Mouse (Mus musculus) lung, adult 18-20 months (tissue): ENCODE results near the gene Tle1.

Source experiments
- DNase-seq, 2 experiments: peaks; one replicate each; pipeline ENCODE4 v3.0.0; 2022; ENCODE audit warnings: mixed read lengths in 2 of 2

Tle1 gene

DNA sequence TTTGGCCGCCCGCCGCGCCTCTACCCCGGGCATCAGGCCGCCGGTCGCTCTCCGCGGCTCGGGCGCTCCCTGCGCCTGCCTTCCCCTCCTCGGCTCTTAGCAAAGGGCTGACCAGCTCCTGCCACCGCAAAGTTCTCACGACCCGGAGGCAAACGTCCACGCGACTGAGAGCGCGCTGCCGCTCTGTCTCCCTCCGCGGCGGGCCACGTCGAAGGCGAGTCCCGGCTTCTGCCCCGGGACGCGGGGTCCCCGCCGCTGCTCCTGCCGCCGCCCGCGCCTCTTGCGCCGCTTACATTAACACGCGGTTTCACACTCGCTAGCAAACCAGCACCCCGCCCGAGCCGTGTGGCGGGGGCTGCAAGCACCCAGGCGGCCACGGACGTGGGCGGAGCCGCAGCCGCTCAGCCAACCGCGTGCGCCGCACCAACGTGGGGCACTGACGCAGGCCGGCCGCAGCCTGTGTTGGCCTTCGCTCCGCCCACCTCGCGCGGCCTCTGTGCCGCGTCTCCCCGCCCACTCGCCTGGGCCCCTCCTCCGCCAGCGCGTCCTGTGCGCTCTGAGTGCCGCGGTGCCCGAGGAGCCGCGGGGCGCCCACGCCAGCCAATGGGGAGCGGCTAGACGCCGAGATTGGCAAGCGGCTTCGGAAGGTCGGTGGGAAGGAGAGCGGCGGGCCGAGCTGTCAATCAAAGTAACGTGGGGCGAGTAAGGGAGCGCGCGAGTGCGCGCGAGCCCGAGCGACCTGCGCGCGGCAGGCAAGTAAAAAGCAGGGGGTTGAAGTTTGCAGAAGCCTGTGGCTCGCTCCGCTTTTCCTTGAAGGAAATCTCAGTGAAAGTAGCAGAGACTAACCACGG, at the start of gene Tle1:
TSS of gene Tle1 (minus strand) at position 361 of the 851 bp plus-strand sequence.
- peak; percentile 100 for DNase-seq

DNA sequence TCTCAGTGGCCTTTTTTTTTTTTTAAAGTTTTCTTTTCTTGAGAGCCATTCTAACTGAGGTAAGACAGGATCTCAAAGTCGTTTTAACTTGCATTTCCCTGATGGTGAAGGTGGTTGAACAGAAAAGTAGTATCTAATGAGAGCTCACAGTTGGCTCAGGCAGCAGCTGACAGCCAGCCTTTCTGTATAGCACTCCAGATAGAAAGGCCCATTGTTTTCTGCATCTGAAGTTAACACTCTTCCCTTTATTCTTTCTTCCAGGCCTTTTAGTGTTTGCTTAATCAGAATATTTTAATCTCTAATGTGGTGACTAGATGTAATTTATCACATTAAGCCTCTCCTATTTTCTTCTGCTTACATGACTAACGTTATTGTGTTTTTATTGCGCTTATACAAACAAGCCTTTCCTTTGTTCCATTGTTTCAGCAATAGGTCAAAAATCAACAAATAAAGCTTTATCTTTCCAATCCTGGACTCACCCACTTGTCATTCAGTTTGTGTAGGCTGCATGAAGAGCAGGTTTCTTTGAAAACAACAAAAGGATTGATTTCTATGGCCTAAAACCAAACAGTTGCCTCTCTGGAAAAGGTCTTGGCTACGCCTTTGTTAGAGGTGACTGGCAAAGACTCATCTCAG, 33.0 kb upstream of the Tle1 start:
- DNase-seq, result no peak

DNA sequence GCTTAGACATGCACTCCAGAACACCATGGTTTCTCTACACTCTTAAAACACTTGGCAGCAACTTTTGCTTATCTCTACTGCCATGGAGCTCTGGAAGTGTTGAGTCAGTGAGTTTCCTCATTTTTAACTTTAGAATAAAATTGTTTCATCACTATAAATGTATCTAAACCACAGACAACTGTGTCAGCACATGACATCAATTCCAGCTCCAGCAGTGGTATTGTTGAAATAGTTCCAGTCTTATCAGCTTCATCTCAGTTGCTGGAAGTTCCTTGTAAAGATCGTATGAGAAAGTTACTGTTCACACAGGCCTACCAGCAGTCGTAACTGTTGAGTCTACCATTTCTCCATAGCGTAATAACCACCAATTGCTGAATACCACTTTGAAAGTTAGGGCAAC, 31.5 kb upstream of the Tle1 start:
- no peak for DNase-seq

DNA sequence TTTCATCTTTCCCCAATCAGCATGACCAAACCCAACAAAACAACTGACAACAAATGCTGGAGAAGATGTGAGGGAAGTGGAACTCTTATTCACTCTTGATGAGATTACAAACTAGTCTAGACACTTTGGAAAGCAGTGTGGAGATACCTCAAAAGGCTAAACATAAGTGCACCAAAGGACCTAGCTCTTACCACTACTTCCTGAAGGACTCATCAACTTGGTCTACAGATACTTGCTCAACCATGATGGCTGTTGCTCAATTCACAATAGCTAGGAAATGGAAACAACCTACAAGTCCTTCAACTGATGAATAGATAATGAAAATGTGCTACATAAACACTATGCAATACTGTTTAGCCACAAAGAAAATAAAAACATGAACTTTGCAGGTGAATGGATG, 30.1 kb upstream of the Tle1 start:
- DNase-seq, result no peak

DNA sequence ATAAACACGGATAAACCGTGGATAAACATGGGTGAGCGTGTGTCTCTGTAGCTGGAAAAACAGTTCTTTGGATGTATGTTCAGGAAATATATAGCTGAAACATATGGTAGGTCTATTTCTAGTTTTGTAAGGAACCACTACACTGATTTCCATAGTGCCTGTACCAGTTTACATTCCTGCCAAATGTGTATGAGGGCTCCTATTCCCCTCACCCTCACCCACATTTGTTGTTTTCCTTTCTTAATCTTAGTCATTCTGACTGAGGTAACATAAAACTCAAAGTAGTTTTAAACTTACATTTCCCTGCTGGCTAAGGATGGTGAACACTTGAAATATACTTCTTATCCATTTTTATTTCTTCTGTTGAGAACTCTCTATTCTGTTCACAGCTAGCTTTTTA, 20.9 kb upstream of the Tle1 start:
- DNase-seq, result no peak

DNA sequence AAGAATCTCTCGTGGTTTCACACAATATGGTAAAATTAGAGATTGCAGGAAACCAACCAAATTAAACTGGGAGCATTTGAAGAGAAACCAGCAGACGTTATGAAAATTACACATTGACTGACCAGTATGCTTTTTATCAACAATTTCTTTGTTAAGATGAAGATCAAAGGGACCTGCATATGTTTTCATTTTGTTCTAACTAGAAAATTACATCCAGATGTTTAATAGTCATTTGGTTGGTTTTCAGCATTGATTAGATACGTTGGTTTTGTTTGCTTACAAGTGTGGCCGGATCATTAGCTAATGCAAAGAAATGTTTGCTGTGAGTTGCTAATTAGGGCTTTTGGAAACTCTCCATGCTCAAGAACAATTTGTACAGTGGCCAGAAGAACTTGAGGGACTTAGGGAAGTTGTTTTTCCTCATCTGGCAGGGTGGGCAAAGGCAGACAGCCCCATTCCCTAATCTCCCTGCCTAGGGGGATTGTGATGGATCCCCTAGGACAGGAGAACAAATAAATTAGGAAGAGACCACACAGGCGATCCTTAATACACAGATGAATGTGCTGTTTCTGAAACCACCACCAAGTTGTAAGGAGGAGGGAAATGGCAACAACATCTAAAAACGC, 3.8 kb upstream of the Tle1 start:
- DNase-seq, result no peak

DNA sequence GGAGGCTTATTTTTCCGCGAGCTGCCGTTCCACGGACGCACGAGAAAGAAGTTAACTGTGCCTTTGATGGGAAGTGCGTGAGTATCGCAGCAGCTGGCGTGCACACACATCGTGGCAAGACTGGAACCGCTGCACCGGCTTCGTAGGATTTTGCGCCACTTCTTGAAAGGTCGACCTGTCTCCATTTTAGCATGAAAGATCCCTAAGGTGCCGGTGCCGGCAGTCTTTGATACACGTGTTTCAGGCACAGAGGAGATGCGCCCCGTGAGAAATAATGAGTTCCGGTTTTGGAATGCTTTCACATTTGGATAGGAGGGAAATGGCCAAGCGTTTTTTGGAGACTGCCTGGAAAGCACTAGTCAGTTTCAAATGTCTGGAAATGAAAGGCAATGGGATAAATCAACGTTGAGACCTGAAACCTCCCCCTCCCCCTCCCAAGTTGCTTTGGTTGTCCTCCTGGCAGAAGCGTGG, 837 bp upstream of the Tle1 start:
- peak; percentile 39 to 47 for DNase-seq

DNA sequence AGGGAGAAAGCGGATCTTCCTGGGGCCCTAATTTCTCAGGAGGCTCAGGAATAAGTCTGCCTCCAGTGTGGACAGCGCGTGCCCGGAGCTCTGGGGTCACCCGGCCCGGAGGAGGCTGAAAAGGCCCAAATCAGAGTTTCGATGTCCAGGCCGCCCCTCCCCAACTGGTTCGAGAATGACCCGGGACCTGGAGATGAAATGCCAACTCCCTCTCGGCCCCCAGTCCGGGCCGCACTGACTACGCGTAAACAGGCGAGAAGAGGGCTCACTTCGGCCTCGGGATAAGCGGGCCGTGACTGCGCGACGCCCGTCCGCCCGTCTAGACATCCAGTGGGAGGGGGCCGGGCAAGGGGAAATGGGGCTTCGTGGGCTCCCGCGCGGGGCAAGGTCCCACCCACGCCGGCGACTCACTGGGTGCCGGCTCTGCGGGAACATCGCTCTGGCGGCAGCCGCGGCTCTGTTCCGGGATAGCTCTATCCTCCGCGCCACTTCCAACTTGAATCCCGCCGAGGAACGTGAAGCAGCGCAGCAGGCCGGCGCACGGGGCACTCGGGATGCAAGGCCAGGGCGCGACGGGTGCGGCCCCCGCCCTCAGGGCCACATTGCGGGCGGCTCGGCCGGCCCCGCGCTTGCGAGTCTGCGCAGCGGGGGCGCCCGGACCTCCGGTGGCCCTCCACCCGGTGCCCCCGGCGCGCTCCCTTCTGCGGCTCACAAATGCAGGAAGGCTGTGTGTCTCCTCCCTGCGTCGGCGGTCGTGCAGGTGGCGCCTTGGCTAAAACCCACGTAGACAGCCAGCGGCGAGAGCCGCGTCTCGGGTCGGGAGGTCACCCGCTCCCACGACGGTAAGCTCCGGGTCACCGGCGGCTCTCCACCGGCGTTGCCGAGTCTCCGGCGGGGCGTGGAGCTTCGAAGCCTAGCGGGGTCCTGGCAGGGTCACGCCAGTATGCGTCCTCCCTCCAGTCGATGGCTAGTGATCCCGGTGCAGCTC, 854 bp downstream of the Tle1 start:
- DNase-seq, result peak; percentile 54 to 56

DNA sequence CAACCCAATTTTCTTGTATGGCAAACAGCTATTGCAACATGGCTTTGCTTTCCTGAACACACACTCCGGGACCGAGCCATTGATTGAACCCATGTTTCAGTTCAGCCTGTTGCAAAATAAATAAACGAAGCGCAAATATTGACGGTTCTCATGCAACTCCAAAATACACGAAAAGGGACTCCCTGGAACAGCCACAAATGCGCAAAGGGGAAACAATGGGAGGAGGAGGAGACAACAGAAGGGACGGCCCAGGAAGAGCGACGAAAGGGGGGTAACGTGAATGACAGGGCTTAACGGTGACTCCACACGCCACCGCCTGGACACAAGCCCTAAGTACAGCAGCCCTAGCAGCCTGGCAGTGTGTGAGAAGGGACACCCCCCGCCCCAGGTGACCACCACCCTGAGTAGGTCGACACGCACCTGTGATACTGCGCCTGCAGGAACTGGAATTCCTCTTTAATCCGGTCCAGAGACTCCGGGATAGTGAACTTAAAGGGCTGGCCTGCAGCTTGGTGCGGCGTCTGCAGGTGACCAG, 1.8 kb downstream of the Tle1 start:
- DNase-seq, result peak; percentile 90 to 93

DNA sequence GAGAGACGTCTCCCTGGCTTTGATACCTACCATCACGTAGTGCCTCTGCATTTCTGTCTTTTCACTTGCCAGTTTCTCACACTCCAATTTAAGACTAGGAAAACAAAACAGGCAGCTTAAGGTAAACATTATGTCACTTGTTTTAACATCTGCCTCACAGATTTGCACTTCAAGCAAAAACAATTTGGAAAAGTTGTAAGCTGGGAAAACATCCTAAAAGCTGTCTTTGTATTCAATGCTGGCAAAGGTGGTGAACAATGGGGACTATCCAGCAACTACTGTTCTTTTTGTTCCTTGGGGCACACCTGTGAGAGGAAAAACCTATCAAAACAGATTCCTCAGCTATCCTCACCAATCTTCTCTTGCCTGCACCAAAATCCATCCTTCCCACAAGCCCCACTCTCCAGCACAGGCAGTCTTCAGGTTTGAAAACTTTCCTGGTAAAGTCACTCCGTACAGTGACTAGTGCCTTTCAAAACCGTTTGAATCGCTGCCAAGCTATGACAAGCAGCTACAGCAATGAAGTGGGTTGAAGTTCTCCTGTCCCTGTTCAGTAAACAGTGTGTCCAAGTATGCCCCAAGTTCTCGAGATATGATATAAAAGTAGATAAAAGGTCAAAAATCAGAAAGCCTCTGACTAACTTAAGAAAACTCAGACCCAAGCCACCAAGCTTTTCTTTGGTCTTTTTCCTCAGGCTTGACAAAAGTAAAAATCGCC, 2.7 kb downstream of the Tle1 start:
- DNase-seq, result peak; percentile 78 to 90

DNA sequence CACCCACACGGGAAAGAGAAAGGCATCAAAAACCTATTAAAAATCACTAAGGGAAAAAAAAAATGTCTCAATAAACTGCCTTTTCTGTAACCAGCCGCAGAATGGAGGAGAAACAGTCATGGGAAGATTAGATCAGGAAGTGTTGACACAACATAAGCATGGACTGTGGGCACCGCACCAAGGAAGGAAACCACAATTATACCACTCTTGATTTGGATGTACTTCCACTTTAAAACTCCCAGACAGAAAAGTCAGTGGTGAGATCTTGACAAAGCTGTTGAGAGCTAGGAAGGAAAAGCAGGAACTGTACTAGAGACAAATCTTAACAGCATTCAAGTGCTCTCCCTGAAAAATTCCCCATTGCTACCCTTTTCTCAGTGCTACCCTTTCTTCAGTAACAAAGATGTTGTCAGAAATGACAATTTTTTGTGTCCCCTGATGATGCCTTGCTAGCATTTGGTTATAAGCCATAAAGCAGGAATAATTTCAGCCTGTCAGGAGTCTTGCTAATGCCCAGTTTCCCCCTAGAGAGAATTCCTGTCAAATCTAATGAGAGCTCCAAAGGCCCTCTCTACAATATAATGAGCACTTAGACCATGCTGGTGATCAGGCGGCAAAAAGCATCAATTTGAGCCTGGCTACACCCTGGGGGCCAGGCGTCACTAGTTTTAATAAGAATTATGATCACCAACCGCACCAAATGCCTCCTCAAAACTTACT, 5.4 kb downstream of the Tle1 start:
- DNase-seq, result peak; percentile 63 to 73

DNA sequence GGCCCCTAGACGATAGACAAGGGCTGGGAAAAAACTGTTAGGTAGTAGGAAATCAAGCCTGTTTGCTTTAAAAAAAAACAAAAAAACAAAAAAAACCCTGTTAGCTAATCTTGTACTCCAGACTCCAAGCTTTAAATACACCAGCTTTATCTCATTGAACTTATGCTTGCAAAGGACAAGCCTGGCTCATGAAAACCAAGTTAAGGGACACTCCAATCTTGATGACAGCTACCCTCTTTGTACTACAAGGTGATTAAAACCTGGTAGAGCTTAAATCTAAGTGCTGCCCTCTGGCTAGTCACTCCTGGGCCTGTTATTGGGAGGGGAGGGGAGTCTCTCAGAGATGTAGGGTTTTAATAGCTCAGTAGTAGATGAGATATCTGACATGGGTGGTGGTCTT, 7.4 kb downstream of the Tle1 start:
- no peak for DNase-seq

DNA sequence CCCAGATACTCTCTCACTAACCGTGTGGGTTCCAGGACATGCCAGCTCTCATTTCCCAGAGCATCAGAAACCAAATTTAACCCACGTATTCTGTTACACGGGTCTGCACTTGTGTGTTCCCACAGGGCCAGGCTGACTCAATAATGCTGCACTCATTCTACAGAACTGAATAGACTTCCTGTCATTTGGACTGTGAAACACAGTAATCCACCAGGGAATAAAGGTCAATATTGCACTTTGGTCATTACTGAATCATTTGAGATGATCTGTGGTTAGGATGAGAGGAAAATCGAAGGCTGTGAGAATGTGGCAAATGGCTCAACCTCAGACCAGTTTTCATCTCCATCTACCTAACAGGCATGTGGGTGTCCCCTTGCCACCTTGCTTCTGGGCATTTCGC, 16.2 kb downstream of the Tle1 start:
- DNase-seq, result no peak

DNA sequence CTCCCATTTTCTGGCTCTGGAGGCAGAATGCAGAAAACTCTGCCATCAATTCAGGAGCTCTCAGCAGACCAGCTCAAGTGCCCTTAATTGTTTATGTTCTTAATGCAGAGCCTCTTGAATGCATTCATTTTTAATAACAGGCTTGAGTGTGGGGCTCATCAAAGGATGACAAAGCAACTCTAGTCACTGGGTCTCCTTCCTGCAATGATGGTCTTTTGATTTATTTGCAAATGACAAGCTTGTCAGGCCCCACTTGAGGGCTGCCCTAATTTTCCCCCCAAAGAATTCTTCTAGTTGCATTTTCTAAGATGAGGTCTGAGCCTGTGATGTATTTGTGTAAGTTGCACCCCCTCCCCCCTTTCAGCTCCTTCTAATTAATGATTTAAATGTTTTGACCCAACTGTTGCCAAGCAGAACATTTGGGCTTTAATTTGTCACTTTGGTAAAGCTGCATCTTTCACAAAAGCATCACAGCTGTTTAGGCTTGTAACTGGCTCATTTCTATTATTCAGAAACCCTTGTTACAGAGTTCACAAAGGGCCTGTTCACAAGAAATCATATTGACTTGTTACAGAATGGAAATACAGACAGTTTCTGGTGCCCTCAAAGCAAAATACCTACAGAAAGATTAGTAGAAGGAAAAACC, 18.3 kb downstream of the Tle1 start:
- DNase-seq, result no peak

DNA sequence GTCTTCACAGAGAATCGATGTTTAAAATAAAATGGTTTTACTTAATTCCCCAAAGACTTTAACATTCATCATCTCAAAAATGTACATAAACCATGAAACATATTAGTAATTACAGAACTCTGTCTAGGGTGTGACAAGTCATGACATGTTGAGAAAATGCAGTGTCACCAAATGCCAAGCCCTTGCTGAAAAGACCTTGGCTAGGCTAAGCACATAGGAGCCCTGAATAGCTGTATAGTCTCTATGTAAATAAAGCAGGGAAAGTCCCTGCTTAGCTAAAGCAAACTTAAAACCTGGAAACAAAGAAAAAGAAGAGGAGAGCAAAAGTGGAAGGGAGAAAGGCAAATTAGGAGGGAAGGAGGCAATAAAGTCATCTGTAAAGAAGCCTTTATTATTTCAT, 24.8 kb downstream of the Tle1 start:
- DNase-seq, result no peak

DNA sequence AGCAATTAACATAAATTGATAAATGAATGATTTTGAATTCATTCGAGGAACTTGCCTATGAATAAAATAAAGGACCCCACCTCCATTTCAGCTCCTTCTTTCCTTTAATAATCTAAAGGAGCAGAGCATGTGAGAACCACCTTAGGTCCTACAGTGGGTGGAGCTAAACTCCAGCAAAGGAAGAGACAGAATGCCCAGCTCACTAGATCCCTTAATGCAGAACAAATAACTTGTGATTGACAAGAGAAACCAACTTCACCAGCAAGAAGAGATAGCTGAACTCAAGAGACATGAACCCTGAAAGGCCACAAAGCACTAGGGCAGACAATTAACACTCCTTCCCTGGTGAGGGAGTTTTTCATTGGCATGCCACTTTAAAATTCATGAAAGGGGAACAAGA, 32.5 kb downstream of the Tle1 start:
- DNase-seq, result no peak

DNA sequence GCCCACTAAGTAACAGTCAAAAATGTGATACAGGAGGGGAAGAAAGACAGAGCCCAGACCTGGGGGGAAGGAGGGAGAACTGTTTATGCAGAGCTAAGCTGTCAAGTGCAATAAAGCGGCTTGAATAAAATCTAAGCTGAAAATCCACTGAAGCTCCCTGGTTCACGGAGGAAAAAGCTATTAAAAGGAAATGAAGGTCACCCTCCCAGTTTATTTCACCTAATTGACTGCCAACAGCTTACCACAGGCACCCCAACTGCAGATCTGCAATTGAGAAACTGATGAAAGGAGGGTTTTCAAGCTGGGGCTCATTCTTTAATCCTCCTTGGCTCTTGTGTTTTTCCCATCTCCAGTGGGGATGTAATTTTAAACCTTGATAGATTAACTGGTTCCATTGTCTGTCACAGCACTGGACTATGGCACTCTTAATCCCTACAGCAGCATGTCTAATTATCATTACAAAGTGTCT, 32.9 kb downstream of the Tle1 start:
- no peak for DNase-seq

DNA sequence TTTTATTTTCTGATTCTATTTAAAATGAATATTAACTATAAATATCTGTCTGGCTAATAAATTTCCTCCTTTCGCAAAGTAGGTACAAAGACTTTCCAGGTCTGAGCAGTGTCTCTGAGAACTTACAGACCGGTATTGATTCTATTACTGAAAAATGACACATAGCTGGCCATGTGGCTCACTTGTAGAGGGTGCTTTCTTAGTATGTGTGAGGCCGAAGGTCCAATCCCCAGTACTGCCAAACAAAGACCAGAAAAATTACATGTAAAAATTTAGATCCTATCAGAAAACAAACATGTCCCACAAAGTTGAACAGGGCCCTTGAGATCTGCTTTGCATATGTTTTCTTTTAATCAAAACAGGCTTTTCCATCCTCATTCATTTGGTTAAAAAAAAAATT, 33.5 kb downstream of the Tle1 start:
- no peak for DNase-seq

DNA sequence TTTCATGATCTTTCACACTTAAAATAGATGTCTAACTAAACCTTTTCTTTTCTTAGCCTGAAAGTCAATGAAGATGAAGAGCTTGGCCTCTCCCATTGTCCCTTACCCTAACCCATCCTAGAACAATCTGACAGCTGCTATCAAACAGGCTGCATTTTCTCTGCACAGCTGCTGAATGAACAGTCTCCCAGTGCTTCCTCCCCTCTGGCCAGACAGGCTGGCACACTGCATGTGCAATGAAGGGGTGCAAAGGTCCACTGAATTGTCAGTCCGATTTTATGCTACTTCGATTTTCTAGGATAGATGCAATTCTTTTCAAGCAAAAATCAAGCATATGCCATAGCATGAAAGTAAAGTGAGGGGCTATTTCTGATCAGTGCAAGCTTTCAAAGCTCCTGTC, 34.2 kb downstream of the Tle1 start:
- DNase-seq, result no peak

DNA sequence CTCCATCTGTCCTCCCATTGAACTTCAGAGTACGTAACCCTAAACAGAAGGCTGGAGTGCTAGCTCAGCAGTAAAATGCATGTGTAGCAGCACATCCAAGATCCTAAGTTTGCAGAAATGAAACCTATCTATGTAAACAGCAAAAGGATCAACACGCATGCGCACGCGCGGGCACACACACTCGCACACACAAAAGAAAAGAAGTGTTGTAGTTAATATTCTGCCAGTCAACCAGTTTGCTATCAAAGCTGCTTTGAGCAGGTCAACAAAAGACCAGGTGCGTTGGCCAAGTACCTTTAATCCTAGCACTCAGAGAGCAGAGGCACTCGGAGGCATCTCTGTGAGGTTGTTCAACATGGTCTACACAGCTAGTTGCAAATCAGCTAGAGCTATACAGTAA, 35.0 kb downstream of the Tle1 start:
- DNase-seq, result no peak
